ENCODE assay signal across 11 mouse cellular contexts in genomic region chr2:158615161-158615680, GRCm38 (mm10). TPM values are rescaled to one million over a fixed set of nuclear protein-coding genes. Genes with fewer than 3 reads are reported as not detected.
A peak's percentile ranks its signal among the peaks of the same experiment; 100 is the strongest.
DNase-seq lines count a peak whose midpoint lies in the region; ATAC-seq and TF ChIP-seq lines count a peak whose summit lies in the region.
"Had no signal": no experiment of that assay in that cellular context is flagged by ENCODE, and none has a peak within 500 bp of the region (broad histone marks: within the 10 kb centered on the region; RNA-seq: fewer than 3 reads in every experiment).

No protein-coding gene starts in this region.

- H3K4me2 ChIP-seq in heart, embryonic 12.5 days = peak overlapping the region; percentile 45
- H3K4me2 ChIP-seq in forebrain, embryonic 11.5 days (ENCODE audit: low read depth, low read length, severe bottlenecking) = peak overlapping the region; percentile 35
- H3K4me2 ChIP-seq in limb, embryonic 12.5 days = peak overlapping the region; percentile 37
- H3K4me2 ChIP-seq in midbrain, postnatal 0 days (ENCODE audit: low read depth, low read length, poor library complexity, severe bottlenecking) = peak overlapping the region; percentile 51
- H3K4me2 ChIP-seq: liver, embryonic 13.5 days had no signal

- intact Hi-C loops in heart, postnatal 10 days (cut with DNase I) = no loop called here

- 4% methylated on average over 24 of the region's 24 CpGs for WGBS in heart, embryonic 12.5 days
- WGBS in forebrain, embryonic 11.5 days = 2% methylated on average over 24 of the region's 24 CpGs
- WGBS in limb, embryonic 12.5 days = under 1% methylated on average over 24 of the region's 24 CpGs
- WGBS in midbrain, postnatal 0 days = 1% methylated on average over 24 of the region's 24 CpGs

- H3K4me1 ChIP-seq in heart, embryonic 12.5 days (replicated peaks) = peaks cover 30% of the 10 kb centered on the region
- peaks cover 13% of the 10 kb centered on the region for H3K4me1 ChIP-seq in forebrain, embryonic 11.5 days (replicated peaks; ENCODE audit: control insufficient read depth, insufficient read depth, low read length)
- peaks cover 33% of the 10 kb centered on the region for H3K4me1 ChIP-seq in limb, embryonic 12.5 days (replicated peaks)
- no peaks in the 10 kb centered on the region; the same call in 1 of the 2 replicates for H3K4me1 ChIP-seq in midbrain, postnatal 0 days (ENCODE audit: insufficient read depth, low read length)

- TF ChIP-seq CTCF in midbrain, postnatal 0 days (IDR thresholded peaks at IDR 0.05) = no peak

- H3K27ac ChIP-seq in heart, embryonic 12.5 days (ENCODE audit: poor library complexity, severe bottlenecking) = no peak overlapping the region
- H3K27ac ChIP-seq in forebrain, embryonic 11.5 days (ENCODE audit: low read depth, low read length) = no peak overlapping the region
- H3K27ac ChIP-seq in limb, embryonic 12.5 days = no peak overlapping the region
- no peak overlapping the region; the same call in 1 of the 2 replicates for H3K27ac ChIP-seq in midbrain, postnatal 0 days (ENCODE audit: low read depth, low read length)
- H3K27ac ChIP-seq: liver, embryonic 13.5 days had no signal

- no peaks in the 10 kb centered on the region for H3K9me3 ChIP-seq in heart, embryonic 12.5 days (replicated peaks)
- H3K9me3 ChIP-seq in forebrain, embryonic 11.5 days (ENCODE audit: control insufficient read depth, low read length) = no peaks in the 10 kb centered on the region
- H3K9me3 ChIP-seq in limb, embryonic 12.5 days = no peaks in the 10 kb centered on the region
- H3K9me3 ChIP-seq in midbrain, postnatal 0 days (ENCODE audit: low read length) = no peaks in the 10 kb centered on the region
- H3K9me3 ChIP-seq: liver, embryonic 13.5 days had no signal

- ATAC-seq in heart, embryonic 12.5 days (ENCODE audit: insufficient number of reproducible peaks, low FRiP score) = no peak
- ATAC-seq in forebrain, embryonic 11.5 days (replicated peaks; ENCODE audit: low FRiP score) = no peak
- ATAC-seq in limb, embryonic 12.5 days (ENCODE audit: insufficient number of reproducible peaks, insufficient read depth, low FRiP score, low TSS enrichment, low read depth) = no peak
- no peak for ATAC-seq in midbrain, postnatal 0 days (ENCODE audit: low FRiP score)
- no peak for ATAC-seq in megakaryocyte-erythroid progenitor cell, adult 5-6 weeks (replicated peaks; ENCODE audit: low FRiP score, low TSS enrichment, poor library complexity, severe bottlenecking)

- H3K9ac ChIP-seq in heart, embryonic 12.5 days = no peak overlapping the region
- H3K9ac ChIP-seq in forebrain, embryonic 11.5 days (ENCODE audit: low read length) = peak overlapping the region; percentile 8; the same call in 1 of the 2 replicates
- H3K9ac ChIP-seq in limb, embryonic 12.5 days (replicated peaks) = no peak overlapping the region
- peak overlapping the region; percentile 36; the same call in 1 of the 2 replicates for H3K9ac ChIP-seq in midbrain, postnatal 0 days (replicated peaks; ENCODE audit: low read length, poor library complexity, severe bottlenecking)
- H3K9ac ChIP-seq: liver, embryonic 13.5 days had no signal

- no peaks in the 10 kb centered on the region for H3K36me3 ChIP-seq in heart, embryonic 12.5 days
- no peaks in the 10 kb centered on the region for H3K36me3 ChIP-seq in forebrain, embryonic 11.5 days (ENCODE audit: control insufficient read depth, insufficient read depth, low read length)
- H3K36me3 ChIP-seq in limb, embryonic 12.5 days = no peaks in the 10 kb centered on the region
- H3K36me3 ChIP-seq in midbrain, postnatal 0 days (ENCODE audit: insufficient read depth, low read length) = no peaks in the 10 kb centered on the region
- H3K36me3 ChIP-seq: liver, embryonic 13.5 days had no signal

- H3K4me3 ChIP-seq in heart, embryonic 12.5 days = peak overlapping the region; percentile 18; the same call in 1 of the 2 replicates
- peak overlapping the region; percentile 18 for H3K4me3 ChIP-seq in forebrain, embryonic 11.5 days (ENCODE audit: low read depth, low read length)
- peak overlapping the region; percentile 25 for H3K4me3 ChIP-seq in limb, embryonic 12.5 days (replicated peaks)
- peak overlapping the region; percentile 40 for H3K4me3 ChIP-seq in midbrain, postnatal 0 days (ENCODE audit: low read depth, low read length)
- H3K4me3 ChIP-seq: liver, embryonic 13.5 days had no signal

- H3K27me3 ChIP-seq in heart, embryonic 12.5 days (replicated peaks) = peaks cover 99% of the 10 kb centered on the region
- H3K27me3 ChIP-seq in forebrain, embryonic 11.5 days (ENCODE audit: control insufficient read depth, insufficient read depth, low read length) = peaks cover 78% of the 10 kb centered on the region
- H3K27me3 ChIP-seq in limb, embryonic 12.5 days = peaks cover 100% of the 10 kb centered on the region
- H3K27me3 ChIP-seq in midbrain, postnatal 0 days (ENCODE audit: insufficient read depth, low read length) = peaks cover 33% of the 10 kb centered on the region

- no peak for DNase-seq in heart, postnatal 10 days
- no peak for DNase-seq in forebrain, embryonic 11.5 days (ENCODE audit: low spot score)
- DNase-seq in midbrain, postnatal 0 days (ENCODE audit: low spot score) = no peak
- DNase-seq in right cerebral cortex, postnatal 25 days = no peak
- DNase-seq in T-cell, adult 2 months (ENCODE audit: low spot score) = no peak
- DNase-seq: kidney, postnatal 10 days; liver, embryonic 13.5 days had no signal

RNA-seq across cellular contexts. Expression of gene Slc32a1, which starts 4.7 kb away (rescaled TPM):
- polyA plus RNA-seq in heart, embryonic 12.5 days (2016; fragmentation: Nextera tagmentation; extraction: Ambion mirVana) = 0.08 TPM in 1 of 2 replicates, not detected in the other
- total RNA-seq in heart, postnatal 10 days (2021) = not detected
- polyA plus RNA-seq in forebrain, embryonic 11.5 days (2014; fragmentation: Nextera tagmentation; extraction: Ambion mirVana) = 1.9 and 2.5 TPM in 2 replicates
- polyA plus RNA-seq in limb, embryonic 12.5 days (2016; fragmentation: Nextera tagmentation; extraction: Ambion mirVana) = not detected in 2 replicates
- 53.9 and 63.6 TPM in 2 replicates for total RNA-seq in midbrain, postnatal 0 days (2014; rRNA removed)
- 14.3 and 14.4 TPM in 2 replicates for polyA plus RNA-seq in midbrain, postnatal 0 days (2015; fragmentation: Nextera tagmentation; extraction: Ambion mirVana)
- not detected in 2 replicates for total RNA-seq in megakaryocyte-erythroid progenitor cell, adult 5-6 weeks (2014; fragmentation: Nextera tagmentation)
- total RNA-seq in megakaryocyte-erythroid progenitor cell, adult 5-6 weeks (2017) = not detected in 2 replicates
- polyA plus RNA-seq: liver, embryonic 13.5 days; stomach, embryonic 14.5 days had no signal

RNA-seq across cellular contexts. Expression of gene Actr5, which starts 9.5 kb away (rescaled TPM):
- 10.1 and 11.1 TPM in 2 replicates for polyA plus RNA-seq in heart, embryonic 12.5 days (2016; fragmentation: Nextera tagmentation; extraction: Ambion mirVana)
- total RNA-seq in heart, postnatal 10 days (2021) = 1 to 10 TPM; 7.5 to 8.2 TPM
- polyA plus RNA-seq in forebrain, embryonic 11.5 days (2014; fragmentation: Nextera tagmentation; extraction: Ambion mirVana) = 20.6 and 20.7 TPM in 2 replicates
- polyA plus RNA-seq in limb, embryonic 12.5 days (2016; fragmentation: Nextera tagmentation; extraction: Ambion mirVana) = 20.8 and 22.1 TPM in 2 replicates
- total RNA-seq in midbrain, postnatal 0 days (2014; rRNA removed) = 18.5 and 25.4 TPM in 2 replicates
- polyA plus RNA-seq in midbrain, postnatal 0 days (2015; fragmentation: Nextera tagmentation; extraction: Ambion mirVana) = 8.8 and 10.6 TPM in 2 replicates
- 13.8 and 21.1 TPM in 2 replicates for total RNA-seq in megakaryocyte-erythroid progenitor cell, adult 5-6 weeks (2014; fragmentation: Nextera tagmentation)
- total RNA-seq in megakaryocyte-erythroid progenitor cell, adult 5-6 weeks (2017) = 16.2 and 31.5 TPM in 2 replicates

RNA-seq across cellular contexts. Expression of gene Ppp1r16b, which starts 50.0 kb away (rescaled TPM):
- 4.0 and 4.6 TPM in 2 replicates for polyA plus RNA-seq in heart, embryonic 12.5 days (2016; fragmentation: Nextera tagmentation; extraction: Ambion mirVana)
- 10 to 100 TPM; 18.3 to 22.1 TPM for total RNA-seq in heart, postnatal 10 days (2021)
- 2.8 TPM in 2 replicates for polyA plus RNA-seq in forebrain, embryonic 11.5 days (2014; fragmentation: Nextera tagmentation; extraction: Ambion mirVana)
- 3.3 TPM in 2 replicates for polyA plus RNA-seq in limb, embryonic 12.5 days (2016; fragmentation: Nextera tagmentation; extraction: Ambion mirVana)
- 30.8 and 32.2 TPM in 2 replicates for total RNA-seq in midbrain, postnatal 0 days (2014; rRNA removed)
- 31.0 and 31.6 TPM in 2 replicates for polyA plus RNA-seq in midbrain, postnatal 0 days (2015; fragmentation: Nextera tagmentation; extraction: Ambion mirVana)
- 2.4 and 5.0 TPM in 2 replicates for total RNA-seq in megakaryocyte-erythroid progenitor cell, adult 5-6 weeks (2014; fragmentation: Nextera tagmentation)
- total RNA-seq in megakaryocyte-erythroid progenitor cell, adult 5-6 weeks (2017) = 0.04 and 1.6 TPM in 2 replicates

Comparison
In these comparisons a context has a peak if more than half of its experiments do, and no peak if none do; other contexts are left out.
1. H3K9ac ChIP-seq: peak in forebrain, embryonic 11.5 days (single experiment) and midbrain, postnatal 0 days (single experiment); none in heart, embryonic 12.5 days (single experiment) and limb, embryonic 12.5 days (single experiment).
2. Peak in every context shown above with its lines, with median percentiles within 50 percentile points of each other: H3K4me2 ChIP-seq and H3K4me3 ChIP-seq.